Mouse (Mus musculus) hindbrain, embryonic 13.5 days (tissue): ENCODE results near the gene Serpinf1. TPM values are rescaled to one million over a fixed set of nuclear protein-coding genes. Genes with fewer than 3 reads are reported as not detected.
A peak's percentile ranks its signal among the peaks of the same experiment; 100 is the strongest.
"Not testable (repeated sequence)": the region's sequence is repeated elsewhere in the genome, so short reads cannot be mapped to it uniquely, and the experiment has no call there.

Source experiments
- ATAC-seq: fragments of 200-750 bp; cut with Nextera tagmentation; 2 replicates; pipeline ENCODE4 v1.8.0; 2017; ENCODE audit warnings: moderate TSS enrichment; ENCODE audit not compliant: low FRiP score
- H3K27ac ChIP-seq: fragments of 300-500 bp; sonication (generic); 2 replicates; pipeline ENCODE4 v1.5.1; 2015; ENCODE audit warnings: inconsistent platforms, mild to moderate bottlenecking, moderate library complexity
- H3K27me3 ChIP-seq: fragments of 300-500 bp; sonication (generic); 2 replicates; pipeline ENCODE4 v1.6.1; 2015; ENCODE audit warnings: mild to moderate bottlenecking, inconsistent platforms
- H3K36me3 ChIP-seq: fragments of 300-500 bp; sonication (generic); 2 replicates; pipeline ENCODE4 v1.6.1; 2015; ENCODE audit warnings: mild to moderate bottlenecking, inconsistent platforms
- H3K4me1 ChIP-seq: fragments of 300-500 bp; sonication (generic); replicated peaks from 2 replicates; pipeline ENCODE4 v1.6.1; 2015; ENCODE audit warnings: inconsistent platforms
- H3K4me2 ChIP-seq: fragments of 300-500 bp; sonication (generic); 2 replicates; pipeline ENCODE4 v1.6.1; 2015; ENCODE audit warnings: inconsistent platforms, mild to moderate bottlenecking, moderate library complexity
- H3K4me3 ChIP-seq: fragments of 300-500 bp; sonication (generic); 2 replicates; pipeline ENCODE4 v1.5.1; 2015; ENCODE audit warnings: mild to moderate bottlenecking, inconsistent platforms
- H3K9ac ChIP-seq: fragments of 300-500 bp; sonication (generic); 2 replicates; pipeline ENCODE4 v1.6.1; 2015; ENCODE audit warnings: mild to moderate bottlenecking, inconsistent platforms
- H3K9me3 ChIP-seq: fragments of 300-500 bp; sonication (generic); 2 replicates; pipeline ENCODE4 v1.6.1; 2016; ENCODE audit warnings: inconsistent platforms
- WGBS: fragments of 180-500 bp; shearing (Covaris S2); methylation state at CpG from one replicate; pipeline ENCODE4 v1.1.7; 2015; 5-methylcytosine and 5-hydroxymethylcytosine counted together
- polyA plus RNA-seq: library from polyadenylated mRNA; unstranded; fragments of >200 nt; fragmentation: Nextera tagmentation; extraction: Ambion mirVana; gene quantifications from 2 replicates; pipeline ENCODE4 v1.2.1, GENCODE M21; 2015

Gene Serpinf1
- polyA plus RNA-seq, 1 experiment from 2014 or later, result 55.4 TPM

DNA sequence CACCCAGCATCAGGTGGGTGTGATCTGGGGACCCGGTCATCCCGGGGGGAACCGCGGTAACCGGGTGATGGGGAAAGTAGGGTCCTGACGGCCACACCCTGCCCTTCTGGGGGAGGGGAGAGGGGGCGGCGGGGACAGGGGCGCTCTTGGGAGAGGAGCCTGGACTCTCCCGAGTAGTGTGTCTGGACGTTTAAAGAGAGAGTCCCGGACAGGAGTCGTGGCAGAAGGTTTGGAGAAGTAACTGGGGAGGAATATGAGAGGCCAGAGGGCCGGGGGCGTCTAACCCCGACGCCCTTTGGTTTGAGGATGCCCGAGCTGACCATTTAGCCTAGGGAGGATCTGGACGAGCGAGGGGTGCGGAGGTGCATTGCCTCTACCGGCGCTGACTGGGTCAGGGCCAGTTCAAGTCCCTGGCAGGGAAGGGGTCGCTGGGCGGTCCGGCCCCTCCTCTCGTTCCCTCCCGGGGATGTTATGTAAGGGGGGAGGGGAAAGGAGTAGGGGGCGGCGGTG lies 39.3 kb upstream of the Serpinf1 start:
- peak overlapping the region; percentile 98 for H3K4me2 ChIP-seq
- peaks cover 20% of the 10 kb centered on the region for H3K36me3 ChIP-seq
- H3K4me1 ChIP-seq, result peaks cover 36% of the 10 kb centered on the region
- H3K9ac ChIP-seq, result peak overlapping the region; percentile 81
- H3K27ac ChIP-seq, result peak overlapping the region; percentile 78
- 0 out of 2 replicates have a peak, but pooled peaks cover 1% of the 10 kb centered on the region for H3K27me3 ChIP-seq
- WGBS, result under 1% methylated on average over 30 of the region's 30 CpGs
- ATAC-seq, result peak; percentile 50
- H3K4me3 ChIP-seq, result peak overlapping the region; percentile 76
- H3K9me3 ChIP-seq, result no peaks in the 10 kb centered on the region

DNA sequence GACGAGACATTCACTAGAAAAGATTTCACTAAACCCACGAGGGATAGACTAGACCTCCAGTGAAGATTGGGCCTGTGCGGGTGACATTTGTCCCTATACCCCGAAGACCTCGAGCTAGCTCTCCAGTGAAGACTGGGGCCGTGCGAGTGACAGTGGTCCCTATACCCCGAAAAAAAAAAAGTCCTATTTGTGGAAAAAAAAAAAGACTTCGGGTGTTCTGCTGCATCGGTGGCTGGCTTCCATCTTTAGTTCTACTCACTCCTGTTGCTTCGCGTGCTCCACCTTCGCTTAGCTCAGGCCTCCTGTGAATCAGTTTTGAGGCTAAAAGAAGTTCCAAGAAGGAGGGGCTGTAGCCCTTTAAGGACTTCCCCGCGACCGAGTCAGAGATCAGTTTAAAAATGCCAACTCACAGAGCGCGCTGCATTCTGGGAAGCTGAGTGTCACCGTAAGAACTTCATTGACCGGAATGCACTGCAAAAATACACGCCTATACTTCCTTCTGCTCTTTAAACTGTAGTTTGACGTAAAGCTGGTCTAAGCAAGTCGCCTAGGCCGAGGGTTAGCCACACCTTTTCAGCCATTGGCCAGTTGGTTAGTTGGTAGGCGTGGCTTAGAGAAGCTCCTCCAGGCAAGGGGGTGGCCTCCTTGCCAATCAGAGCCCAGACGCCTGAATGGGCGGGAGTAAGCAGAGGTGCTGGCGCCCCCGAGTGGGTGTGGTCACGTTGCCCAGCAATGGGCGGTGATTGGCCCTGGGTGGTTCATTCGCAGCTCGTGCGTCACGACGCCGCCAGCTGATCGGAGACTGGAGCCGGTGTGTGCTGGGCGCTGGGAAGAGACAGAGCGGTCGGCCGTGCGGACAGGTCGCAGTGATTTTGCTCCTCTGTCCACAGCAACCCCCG lies 38.6 kb upstream of the Serpinf1 start, which contains the start of gene Tlcd2:
Gene Tlcd2, plus strand, starts transcription at position 872 of the 899 bp plus-strand sequence.
- no peaks in the 10 kb centered on the region for H3K27me3 ChIP-seq
- peak within 1 kb of the TSS; percentile 76 for H3K4me3 ChIP-seq
- WGBS, result under 1% methylated on average over 46 of the region's 46 CpGs
- H3K36me3 ChIP-seq, result peaks cover 17% of the 10 kb centered on the region
- peak within 1 kb of the TSS; percentile 87 for H3K27ac ChIP-seq
- peak within 1 kb of the TSS; percentile 98 for H3K4me2 ChIP-seq
- H3K9ac ChIP-seq, result peak within 1 kb of the TSS; percentile 81
- peak; percentile 96 for ATAC-seq
- no peaks in the 10 kb centered on the region for H3K9me3 ChIP-seq
- peaks cover 36% of the 10 kb centered on the region for H3K4me1 ChIP-seq

DNA sequence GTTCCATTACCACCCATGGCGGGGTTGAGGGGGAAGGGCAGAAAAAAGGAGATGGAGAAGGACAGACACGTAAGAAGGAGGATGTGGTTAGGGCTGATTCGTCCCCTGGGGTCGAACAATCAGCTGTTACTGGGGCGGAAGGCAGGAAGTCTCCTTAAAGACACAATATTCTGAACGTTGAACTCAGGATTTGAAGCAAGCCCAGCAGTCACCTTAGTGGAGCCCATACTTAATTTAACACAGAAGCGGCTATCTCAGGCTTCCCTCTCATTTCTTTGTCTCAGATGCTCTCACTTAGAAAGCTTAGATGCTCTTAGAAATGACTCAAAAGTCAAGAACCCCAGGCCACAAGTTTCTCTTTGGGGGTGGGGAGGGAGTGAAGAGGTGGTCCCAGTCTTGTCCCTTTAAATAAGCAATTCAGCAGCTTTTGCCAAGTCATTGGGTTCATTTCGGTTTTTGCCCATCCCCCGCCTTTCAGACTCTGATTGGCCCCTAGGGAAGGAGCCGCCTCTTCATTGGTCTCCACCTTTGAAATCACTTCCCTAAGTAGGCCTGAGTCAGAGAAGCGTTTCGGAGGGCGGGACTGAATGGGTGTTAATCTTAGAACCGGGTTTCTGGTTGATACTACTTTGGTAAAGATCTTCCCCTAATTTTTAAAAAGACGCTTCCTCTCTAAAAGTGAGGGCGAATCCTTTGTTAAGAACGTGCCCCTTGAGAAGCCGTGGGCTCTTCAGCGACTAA lies 37.8 kb upstream of the Serpinf1 start:
- H3K9me3 ChIP-seq, result no peaks in the 10 kb centered on the region
- H3K36me3 ChIP-seq, result peaks cover 10% of the 10 kb centered on the region
- H3K4me2 ChIP-seq, result peak overlapping the region; percentile 62
- H3K9ac ChIP-seq, result peak overlapping the region; percentile 61
- H3K27me3 ChIP-seq, result no peaks in the 10 kb centered on the region
- peak overlapping the region; percentile 76 for H3K4me3 ChIP-seq
- peak overlapping the region; percentile 87 for H3K27ac ChIP-seq
- peaks cover 36% of the 10 kb centered on the region for H3K4me1 ChIP-seq
- ATAC-seq, result no peak
- WGBS, result 2% methylated on average over 19 of the region's 19 CpGs

DNA sequence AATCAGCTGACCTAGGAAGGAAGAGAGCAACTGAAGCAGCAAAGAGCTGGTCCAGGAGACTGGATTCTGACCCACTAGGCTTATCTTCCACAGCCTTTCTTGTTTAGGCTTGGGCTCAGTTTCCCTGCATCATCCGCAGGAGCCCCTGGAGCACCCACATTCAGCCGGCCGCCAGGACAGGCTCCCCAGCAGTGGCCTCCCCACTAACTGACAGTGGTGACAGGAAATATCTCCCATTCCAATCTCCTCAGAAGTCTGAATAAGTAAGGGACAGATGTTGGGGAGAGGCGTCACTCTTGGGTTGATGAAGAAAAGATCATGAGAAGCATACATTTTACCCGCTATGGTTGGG lies 37.2 kb upstream of the Serpinf1 start:
- Histone ChIP-seq H3K4me3 (peak overlapping the region; percentile 76), H3K4me2 (peak overlapping the region; percentile 62), H3K9me3 (no peaks in the 10 kb centered on the region), H3K36me3 (peaks cover 4% of the 10 kb centered on the region), H3K27me3 (no peaks in the 10 kb centered on the region), H3K4me1 (peaks cover 42% of the 10 kb centered on the region), H3K27ac (peak overlapping the region; percentile 87), H3K9ac (peak overlapping the region; percentile 46; the same call in 1 of the 2 replicates)
- no peak for ATAC-seq
- WGBS, result 32% methylated on average over 5 of the region's 5 CpGs

DNA sequence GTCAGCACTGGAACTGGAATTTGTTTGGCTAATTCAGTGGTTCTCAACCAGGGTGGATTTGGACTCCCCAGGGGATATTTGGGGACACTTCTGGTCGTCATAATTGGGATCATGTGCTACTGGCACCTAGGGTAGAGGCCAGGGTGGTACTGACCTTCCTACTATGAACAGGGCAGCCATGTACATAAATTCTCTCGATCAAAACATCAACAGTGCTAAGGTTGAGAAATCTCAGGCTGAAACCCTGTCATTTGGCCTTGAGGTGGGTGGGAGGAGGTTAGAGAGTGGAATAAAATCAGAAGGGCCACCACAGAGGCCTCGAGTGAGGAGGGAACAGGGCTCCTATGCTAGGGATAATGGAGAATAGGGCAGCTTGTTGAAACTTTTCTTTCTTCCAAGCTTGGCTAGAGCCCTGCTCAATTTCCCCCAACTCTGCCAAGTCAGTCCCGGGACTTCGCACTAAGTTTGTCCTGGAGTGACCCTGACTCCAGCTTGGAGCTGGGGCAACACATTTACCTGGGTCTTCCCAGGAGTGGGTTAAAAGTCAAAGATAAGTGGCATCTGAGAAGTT lies 36.7 kb upstream of the Serpinf1 start:
- Histone ChIP-seq H3K4me1 (peaks cover 42% of the 10 kb centered on the region), H3K4me3 (no peak overlapping the region), H3K4me2 (no peak overlapping the region; the same call in 1 of the 2 replicates), H3K27me3 (no peaks in the 10 kb centered on the region), H3K9ac (no peak overlapping the region), H3K36me3 (no peaks in the 10 kb centered on the region), H3K27ac (no peak overlapping the region), H3K9me3 (no peaks in the 10 kb centered on the region)
- ATAC-seq, result no peak
- 77% methylated on average over 5 of the region's 5 CpGs for WGBS

DNA sequence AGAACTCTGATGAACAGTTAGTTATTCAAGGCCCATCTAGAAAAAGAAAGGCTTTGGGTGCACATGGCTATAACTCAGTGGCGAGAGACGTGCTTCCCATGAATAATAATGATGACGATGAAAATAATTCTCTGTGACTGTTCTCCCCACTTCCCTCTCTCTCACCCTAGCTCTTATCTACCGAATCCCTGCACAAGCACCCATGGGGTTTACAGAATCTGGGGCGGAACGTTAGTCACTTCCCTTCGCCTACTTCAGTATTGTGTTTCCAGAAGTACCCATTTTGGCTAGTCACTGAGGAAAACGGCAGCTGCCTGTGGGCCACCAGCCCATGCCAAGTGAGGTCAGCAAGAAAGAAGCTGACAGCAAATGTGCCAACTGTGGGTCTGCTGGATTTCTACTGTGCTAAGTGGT lies 36.1 kb upstream of the Serpinf1 start:
- Histone ChIP-seq H3K36me3 (no peaks in the 10 kb centered on the region), H3K4me2 (no peak overlapping the region), H3K27me3 (no peaks in the 10 kb centered on the region), H3K4me3 (no peak overlapping the region), H3K9ac (no peak overlapping the region), H3K9me3 (no peaks in the 10 kb centered on the region), H3K4me1 (peaks cover 47% of the 10 kb centered on the region), H3K27ac (no peak overlapping the region)
- WGBS, result 81% methylated on average over 8 of the region's 8 CpGs
- no peak for ATAC-seq

DNA sequence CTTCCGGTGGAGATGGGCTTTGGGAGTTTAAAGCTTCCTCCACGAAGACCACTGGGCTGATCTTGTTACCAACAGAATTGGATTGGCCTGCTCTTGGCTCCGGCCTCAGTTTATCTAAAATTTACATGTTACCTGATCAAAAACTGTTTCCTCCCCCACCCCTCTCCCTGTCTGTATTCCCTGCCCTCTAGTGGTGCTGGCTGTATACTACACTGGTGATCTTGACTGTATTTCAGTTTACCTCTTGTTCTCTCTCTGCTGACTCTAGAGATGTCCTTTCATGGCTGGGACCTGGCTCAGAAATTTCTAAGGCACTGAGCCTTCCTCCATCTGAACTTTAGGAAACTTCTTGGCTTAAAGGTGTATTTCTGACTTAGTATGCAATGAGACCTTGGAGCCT lies 35.7 kb upstream of the Serpinf1 start:
- Histone ChIP-seq H3K27me3 (no peaks in the 10 kb centered on the region), H3K4me1 (peaks cover 47% of the 10 kb centered on the region), H3K9ac (no peak overlapping the region), H3K27ac (no peak overlapping the region), H3K9me3 (no peaks in the 10 kb centered on the region), H3K36me3 (no peaks in the 10 kb centered on the region), H3K4me3 (no peak overlapping the region), H3K4me2 (no peak overlapping the region)
- 20% methylated on average over 3 of the region's 3 CpGs for WGBS
- no peak for ATAC-seq

DNA sequence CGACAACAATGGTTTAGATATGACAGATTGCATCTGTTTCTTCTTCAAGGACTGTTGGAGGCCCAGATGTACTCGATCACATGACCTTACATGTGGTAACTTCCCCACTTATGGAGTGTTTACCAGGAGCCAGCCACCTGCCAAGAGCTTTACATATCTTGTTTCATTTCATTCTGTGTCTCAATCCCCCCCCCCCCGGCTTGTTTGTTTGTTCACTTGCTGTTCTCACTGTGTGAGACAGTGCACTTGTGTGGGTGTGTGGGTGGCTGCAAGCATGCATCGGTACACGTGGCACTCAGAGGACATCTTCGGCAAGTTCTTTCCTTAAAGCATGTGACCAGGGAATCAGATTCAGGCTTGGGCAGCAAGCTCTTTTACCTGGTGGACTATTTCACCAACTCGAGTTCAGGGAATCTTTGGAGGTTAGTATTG lies 34.0 kb upstream of the Serpinf1 start:
- 84% methylated on average over 7 of the region's 7 CpGs for WGBS

DNA sequence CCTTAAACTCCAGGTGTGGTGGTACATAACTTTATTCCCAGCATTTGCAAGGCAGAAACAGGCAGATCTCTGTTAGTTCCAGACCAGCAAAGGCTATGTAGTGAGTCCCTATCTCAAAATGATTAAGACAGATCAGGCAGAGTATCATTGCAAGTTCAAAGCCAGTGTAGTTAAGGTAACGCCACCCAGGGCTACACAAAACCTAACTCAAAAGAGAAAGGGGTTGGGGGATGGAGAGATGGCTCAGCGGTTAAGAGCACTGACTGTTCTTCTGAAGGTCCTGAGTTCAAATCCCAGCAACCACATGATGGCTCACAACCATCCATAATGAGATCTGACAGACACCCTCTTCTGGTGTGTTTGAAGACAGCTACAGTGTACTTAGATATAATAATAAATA lies 33.5 kb upstream of the Serpinf1 start:
- not testable (repeated sequence) for H3K27me3 ChIP-seq, H3K4me3 ChIP-seq, ATAC-seq, H3K9ac ChIP-seq, H3K27ac ChIP-seq, H3K9me3 ChIP-seq, H3K4me2 ChIP-seq
- Histone ChIP-seq H3K4me1 (peaks cover 49% of the 10 kb centered on the region), H3K36me3 (peaks cover 16% of the 10 kb centered on the region)
- 87% methylated on average over 2 of the region's 2 CpGs for WGBS

More for the DNA sequence above, 34.0 kb upstream of the Serpinf1 start:
- Histone ChIP-seq H3K4me3 (no peak overlapping the region), H3K9me3 (no peaks in the 10 kb centered on the region), H3K36me3 (peaks cover 12% of the 10 kb centered on the region), H3K4me1 (peaks cover 44% of the 10 kb centered on the region), H3K9ac (no peak overlapping the region), H3K27ac (no peak overlapping the region), H3K27me3 (no peaks in the 10 kb centered on the region), H3K4me2 (no peak overlapping the region)
- ATAC-seq, result no peak

DNA sequence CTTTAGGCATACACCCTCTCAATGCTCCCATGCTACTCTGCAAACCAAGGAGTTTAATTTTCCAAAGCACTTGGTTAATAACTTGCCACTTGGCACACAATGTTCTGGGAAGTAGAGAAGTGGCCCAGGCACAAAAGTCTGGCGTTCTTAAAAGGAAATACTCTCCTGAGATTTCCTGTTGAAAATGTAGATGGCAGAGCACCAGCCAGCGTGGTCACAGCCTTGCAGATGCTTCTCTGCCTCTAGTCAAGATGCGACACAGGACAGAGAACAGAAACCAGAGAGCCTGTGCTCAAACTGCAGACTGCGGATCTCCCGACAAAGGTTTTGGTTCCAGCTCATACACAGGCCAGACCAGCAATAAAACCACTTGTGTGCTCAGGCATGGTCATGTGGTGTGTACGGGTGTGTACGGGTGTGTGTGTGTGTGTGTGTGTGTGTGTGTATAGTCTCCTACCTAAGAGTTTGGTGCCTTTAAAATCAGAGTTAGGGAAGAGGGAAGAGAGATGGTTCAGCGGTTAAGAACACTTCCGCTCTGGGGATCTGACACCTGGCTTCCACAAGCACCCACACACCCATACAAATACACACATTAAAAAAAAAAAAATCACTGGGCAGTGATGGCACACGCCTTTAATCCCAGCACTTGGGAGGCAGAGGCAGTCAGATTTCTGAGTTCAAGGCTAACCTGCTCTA lies 32.7 kb upstream of the Serpinf1 start:
- Histone ChIP-seq H3K36me3 (peaks cover 21% of the 10 kb centered on the region), H3K4me1 (peaks cover 51% of the 10 kb centered on the region), H3K9me3 (no peaks in the 10 kb centered on the region), H3K4me3 (peak overlapping the region; percentile 78), H3K4me2 (peak overlapping the region; percentile 99), H3K27ac (peak overlapping the region; percentile 69), H3K27me3 (no peaks in the 10 kb centered on the region), H3K9ac (peak overlapping the region; percentile 87)
- WGBS, result 78% methylated on average over 10 of the region's 10 CpGs
- no peak for ATAC-seq

DNA sequence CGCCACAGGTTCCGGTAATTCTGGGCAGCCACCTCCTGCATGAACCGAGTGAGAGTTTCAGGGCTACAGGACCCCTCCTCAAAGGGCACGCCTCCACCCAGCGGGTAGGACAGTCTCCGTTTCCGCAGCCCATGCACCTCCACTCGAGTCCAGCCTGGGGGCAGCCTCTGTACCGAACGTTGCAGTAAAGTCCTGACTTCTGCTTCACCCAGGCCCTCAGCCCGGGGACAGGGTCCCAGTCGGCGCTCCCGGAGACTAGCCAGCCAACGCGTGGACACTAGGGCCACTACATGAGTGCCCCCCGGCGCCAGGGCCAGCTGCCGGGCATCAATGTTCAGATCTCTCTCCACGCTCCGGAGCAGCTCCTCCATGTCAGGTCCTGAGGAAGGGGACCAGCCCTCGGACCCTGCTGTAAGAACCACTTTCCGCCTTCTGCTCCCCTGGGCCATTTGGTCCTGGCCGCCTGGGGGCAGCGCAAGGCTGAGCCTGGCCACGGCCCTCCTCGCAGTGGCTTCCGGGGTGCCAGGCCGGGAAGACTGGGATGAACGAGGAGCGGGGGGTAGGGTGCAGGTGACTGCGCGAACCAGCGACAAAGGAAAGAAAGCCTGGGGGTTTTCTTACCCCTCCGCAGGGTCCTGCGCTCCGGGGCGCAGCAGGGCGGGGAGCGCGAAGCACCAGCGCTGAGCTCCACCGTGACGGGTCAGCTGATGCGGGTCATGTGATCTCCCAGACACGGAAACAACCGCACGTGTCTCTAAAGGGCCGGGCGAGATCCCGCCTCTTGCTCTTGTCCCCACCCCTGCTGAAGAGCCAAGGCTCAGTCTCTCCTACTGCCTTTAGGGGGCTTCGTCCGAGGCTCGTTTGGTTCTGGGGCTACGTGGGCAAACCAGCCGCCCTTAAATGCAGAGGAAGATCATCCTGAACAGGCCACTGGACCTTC lies 31.8 kb upstream of the Serpinf1 start, which contains the start of gene Wdr81:
Gene Wdr81, minus strand, starts transcription at position 727 of the 940 bp plus-strand sequence.
- Histone ChIP-seq H3K27ac (peak within 1 kb of the TSS; percentile 69), H3K4me3 (peak within 1 kb of the TSS; percentile 78)

More for the DNA sequence above, 31.8 kb upstream of the Serpinf1 start, which contains the start of gene Wdr81:
- H3K9ac ChIP-seq, result peak within 1 kb of the TSS; percentile 87
- H3K36me3 ChIP-seq, result peaks cover 25% of the 10 kb centered on the region
- H3K9me3 ChIP-seq, result no peaks in the 10 kb centered on the region
- H3K4me1 ChIP-seq, result peaks cover 48% of the 10 kb centered on the region
- 2% methylated on average over 56 of the region's 56 CpGs for WGBS
- ATAC-seq, result peak; percentile 94
- peak within 1 kb of the TSS; percentile 99 for H3K4me2 ChIP-seq
- H3K27me3 ChIP-seq, result no peaks in the 10 kb centered on the region
